In genomic region chr14:78041886-78042526, GRCm38 (mm10) we compare ENCODE assay signal across 15 mouse cellular contexts. TPM values are rescaled to one million over a fixed set of nuclear protein-coding genes. Genes with fewer than 3 reads are reported as not detected.
DNase-seq lines count a peak whose midpoint lies in the region; ATAC-seq and TF ChIP-seq lines count a peak whose summit lies in the region.
"Had no signal": no experiment of that assay in that cellular context is flagged by ENCODE, and none has a peak within 500 bp of the region (broad histone marks: within the 10 kb centered on the region; RNA-seq: fewer than 3 reads in every experiment).

No protein-coding gene starts in this region.

- DNase-seq in kidney, postnatal 10 days: peak; percentile 25
- DNase-seq in kidney, postnatal 25 days: no peak
- DNase-seq in CH12.LX (ENCODE audit: extremely low read depth): peak; percentile 14
- no peak for DNase-seq in Patski (ENCODE audit: low read depth, low spot score)
- DNase-seq in limb, embryonic 14.5 days (ENCODE audit: low spot score): peak; percentile 71
- no peak for DNase-seq in urinary bladder, adult 2 months (ENCODE audit: low spot score)
- DNase-seq: cerebellum, adult 2 months; liver, embryonic 13.5 days; lung, postnatal 4 days; thymus, postnatal 4 days had no signal

- CTCF ChIA-PET in Patski (lab: Charles Lee): interaction anchor here (0.8 kb wide), 1 partner anchor 9 kb away, joined by 3 read pairs; no protein-coding TSS in a partner anchor

- dilution Hi-C loops in CH12.LX (cut with MboI; ENCODE audit: extremely low pct_ligation_motif_present, extremely low pct_unique_long_range_greater_than_20kb, low sequenced_read_pairs): no loop called here

- 56% methylated on average over 11 of the region's 11 CpGs for WGBS in limb, embryonic 14.5 days
- 83% methylated on average over 11 of the region's 11 CpGs for WGBS in midbrain, embryonic 16.5 days

- H3K9me3 ChIP-seq in CH12.LX (replicated peaks; ENCODE audit: low read length): no peaks in the 10 kb centered on the region
- no peaks in the 10 kb centered on the region for H3K9me3 ChIP-seq in limb, embryonic 14.5 days (ENCODE audit: control insufficient read depth, low read length)
- H3K9me3 ChIP-seq in midbrain, embryonic 16.5 days (replicated peaks; ENCODE audit: control insufficient read depth, low read length, poor library complexity, severe bottlenecking): no peaks in the 10 kb centered on the region
- H3K9me3 ChIP-seq: heart, embryonic 15.5 days; liver, embryonic 13.5 days; midbrain, embryonic 15.5 days had no signal

- TF ChIP-seq CTCF in CH12.LX (conservative IDR thresholded peaks at IDR 0.05 in 1 of 2, IDR thresholded peaks at IDR 0.05 in 1 of 2; ENCODE audit: low read depth in 2 of 2, low read length in 2 of 2) (peak; percentile 25 to 27; a peak in 2 of 4 replicates), Patski (IDR thresholded peaks at IDR 0.05) (peak; percentile 33)

- no peak overlapping the region for H3K4me2 ChIP-seq in CH12.LX (ENCODE audit: insufficient read depth, low read depth, poor library complexity, severe bottlenecking)
- no peak overlapping the region for H3K4me2 ChIP-seq in limb, embryonic 14.5 days (replicated peaks; ENCODE audit: low read depth, low read length, severe bottlenecking)
- H3K4me2 ChIP-seq in midbrain, embryonic 16.5 days (ENCODE audit: low read length): no peak overlapping the region
- H3K4me2 ChIP-seq: heart, embryonic 15.5 days; hindbrain, embryonic 14.5 days; liver, embryonic 13.5 days; midbrain, embryonic 15.5 days had no signal

- POLR2A ChIA-PET in Patski (lab: Charles Lee): no interaction called here

- H3K27me3 ChIP-seq in CH12.LX (replicated peaks): no peaks in the 10 kb centered on the region
- H3K27me3 ChIP-seq in Patski: peaks cover 4% of the 10 kb centered on the region
- no peaks in the 10 kb centered on the region for H3K27me3 ChIP-seq in limb, embryonic 14.5 days (ENCODE audit: control insufficient read depth, insufficient read depth, low read length)
- no peaks in the 10 kb centered on the region for H3K27me3 ChIP-seq in midbrain, embryonic 16.5 days (ENCODE audit: control insufficient read depth, insufficient read depth, low read depth, low read length)
- H3K27me3 ChIP-seq: heart, embryonic 15.5 days; liver, embryonic 13.5 days; midbrain, embryonic 15.5 days had no signal

- no peak for TF ChIP-seq EP300 in CH12.LX (IDR thresholded peaks at IDR 0.05; ENCODE audit: low read length)

- no peak overlapping the region for H3K27ac ChIP-seq in CH12.LX (ENCODE audit: insufficient read depth, low read depth)
- no peak overlapping the region for H3K27ac ChIP-seq in limb, embryonic 14.5 days (replicated peaks; ENCODE audit: low read depth, low read length)
- no peak overlapping the region for H3K27ac ChIP-seq in midbrain, embryonic 16.5 days (ENCODE audit: low read length)
- H3K27ac ChIP-seq: heart, embryonic 15.5 days; hindbrain, embryonic 14.5 days; liver, embryonic 13.5 days; midbrain, embryonic 15.5 days had no signal

- in situ Hi-C loops in CH12.LX (cut with MboI; ENCODE audit: low pct_ligation_motif_present, low pct_unique_long_range_greater_than_20kb, low sequenced_read_pairs): no loop called here
- in situ Hi-C loops in Patski (cut with MboI; ENCODE audit: low pct_unique_long_range_greater_than_20kb): no loop called here

- H3K4me1 ChIP-seq in CH12.LX (ENCODE audit: control insufficient read depth in 1 of 2, insufficient read depth in 2 of 2): peaks cover 0 to 31% of the 10 kb centered on the region in 2 experiments; a peak in 2 of 4 replicates
- H3K4me1 ChIP-seq in limb, embryonic 14.5 days (ENCODE audit: control insufficient read depth, insufficient read depth, low read length): peaks cover 9% of the 10 kb centered on the region; the same call in 1 of the 2 replicates
- no peaks in the 10 kb centered on the region; the same call in 1 of the 2 replicates for H3K4me1 ChIP-seq in midbrain, embryonic 16.5 days (ENCODE audit: control insufficient read depth, insufficient read depth, low read length)
- H3K4me1 ChIP-seq: heart, embryonic 15.5 days; liver, embryonic 13.5 days; midbrain, embryonic 15.5 days had no signal

- H3K79me2 ChIP-seq in CH12.LX (replicated peaks; ENCODE audit: control insufficient read depth, extremely low read depth, insufficient read depth, poor library complexity, severe bottlenecking): no peaks in the 10 kb centered on the region

- no peak overlapping the region for H3K9ac ChIP-seq in CH12.LX (ENCODE audit: insufficient read depth, low read depth)
- H3K9ac ChIP-seq in limb, embryonic 14.5 days (ENCODE audit: low read depth, low read length, severe bottlenecking): no peak overlapping the region
- H3K9ac ChIP-seq in midbrain, embryonic 16.5 days (ENCODE audit: low read depth, low read length): no peak overlapping the region
- H3K9ac ChIP-seq: heart, embryonic 15.5 days; hindbrain, embryonic 14.5 days; liver, embryonic 13.5 days; midbrain, embryonic 15.5 days had no signal

- no peak overlapping the region for H3K4me3 ChIP-seq in CH12.LX (replicated peaks in 1 of 3; ENCODE audit: low read depth in 2 of 3, low read length in 2 of 3, poor library complexity in 1 of 3)
- no peak overlapping the region for H3K4me3 ChIP-seq in limb, embryonic 14.5 days (replicated peaks; ENCODE audit: low read length)
- no peak overlapping the region for H3K4me3 ChIP-seq in midbrain, embryonic 16.5 days (ENCODE audit: low read depth, low read length)
- H3K4me3 ChIP-seq: heart, embryonic 15.5 days; liver, embryonic 13.5 days; midbrain, embryonic 15.5 days had no signal

- no peak; the same call in 1 of the 2 replicates for TF ChIP-seq RAD21 in CH12.LX (IDR thresholded peaks at IDR 0.05; ENCODE audit: low read depth, low read length)

- H3K36me3 ChIP-seq in CH12.LX (replicated peaks in 1 of 2; ENCODE audit: control insufficient read depth in 1 of 2, insufficient read depth in 1 of 2, low read length in 1 of 2): no peaks in the 10 kb centered on the region
- H3K36me3 ChIP-seq in limb, embryonic 14.5 days (ENCODE audit: control insufficient read depth, insufficient read depth, low read length): no peaks in the 10 kb centered on the region
- H3K36me3 ChIP-seq in midbrain, embryonic 16.5 days (ENCODE audit: control insufficient read depth, insufficient read depth, low read length): no peaks in the 10 kb centered on the region
- H3K36me3 ChIP-seq: heart, embryonic 15.5 days; liver, embryonic 13.5 days; midbrain, embryonic 15.5 days had no signal

- no peak for ATAC-seq in Patski
- ATAC-seq in limb, embryonic 14.5 days (ENCODE audit: low FRiP score, low read depth): peak; percentile 72; the same call in 1 of the 2 replicates
- ATAC-seq in midbrain, embryonic 16.5 days: no peak
- ATAC-seq: midbrain, embryonic 15.5 days had no signal

- no peak for TF ChIP-seq POLR2A in CH12.LX (IDR thresholded peaks at IDR 0.05; ENCODE audit: low read depth, low read length)
- TF ChIP-seq POLR2A in limb, embryonic 14.5 days (IDR thresholded peaks at IDR 0.05; ENCODE audit: borderline replicate concordance, extremely low read depth, insufficient read depth, insufficient read length): no peak

TF ChIP-seq in CH12.LX, 34 proteins besides CTCF, POLR2A, EP300 and RAD21:
- no peak for TF ChIP-seq JUND (conservative IDR thresholded peaks at IDR 0.05; ENCODE audit: low read depth, low read length)
- no peak for TF ChIP-seq ZC3H11A (IDR thresholded peaks at IDR 0.05; ENCODE audit: low read depth, low read length)
- TF ChIP-seq NELFE (IDR thresholded peaks at IDR 0.05; ENCODE audit: low read depth, low read length): no peak
- no peak for TF ChIP-seq TBP (conservative IDR thresholded peaks at IDR 0.05; ENCODE audit: low read depth, low read length)
- TF ChIP-seq MAZ (IDR thresholded peaks at IDR 0.05; ENCODE audit: low read depth, low read length): no peak
- no peak for TF ChIP-seq KAT2A (IDR thresholded peaks at IDR 0.05; ENCODE audit: insufficient replicate concordance, low read length)
- no peak for TF ChIP-seq NRF1 (IDR thresholded peaks at IDR 0.05; ENCODE audit: low read depth, low read length)
- no peak for TF ChIP-seq SMC3 (IDR thresholded peaks at IDR 0.05; ENCODE audit: low read depth, low read length)
- no peak for TF ChIP-seq MEF2A (IDR thresholded peaks at IDR 0.05; ENCODE audit: borderline replicate concordance, low read depth, low read length)
- no peak for TF ChIP-seq MAX (IDR thresholded peaks at IDR 0.05; ENCODE audit: low read length)
- TF ChIP-seq USF1 (IDR thresholded peaks at IDR 0.05; ENCODE audit: low read depth, low read length): no peak
- TF ChIP-seq ELF1 (IDR thresholded peaks at IDR 0.05; ENCODE audit: low read depth, low read length): no peak
- TF ChIP-seq PAX5 (IDR thresholded peaks at IDR 0.05; ENCODE audit: low read length): no peak

RNA-seq across cellular contexts. Expression of gene Fam216b, which starts 46.8 kb away (rescaled TPM):
- total RNA-seq in CH12.LX (2012; rRNA removed) (not detected in 2 replicates), CH12.LX (2014; rRNA removed) (not detected in 2 replicates)
- polyA plus RNA-seq in CH12.LX (2012; ENCODE audit: insufficient read length, low read depth) (not detected in 2 replicates), Patski (2021) (not detected)
- 0.10 TPM in 1 of 2 replicates, not detected in the other for polyA plus RNA-seq in limb, embryonic 14.5 days (2012; rRNA removed)
- polyA plus RNA-seq in limb, embryonic 14.5 days (2014; fragmentation: Nextera tagmentation; extraction: Ambion mirVana): 0.26 TPM in 1 of 2 replicates, not detected in the other
- polyA plus RNA-seq in urinary bladder, adult 2 months (2012; rRNA removed): not detected in 2 replicates
- 1.3 and 3.8 TPM in 2 replicates for polyA plus RNA-seq in midbrain, embryonic 16.5 days (2015; fragmentation: Nextera tagmentation; extraction: Ambion mirVana)
- polyA plus RNA-seq: kidney, embryonic 14.5 days; liver, embryonic 13.5 days had no signal

Comparison
In these comparisons a context has a peak if more than half of its experiments do, and no peak if none do; other contexts are left out.
1. DNase-seq: peak in kidney, postnatal 10 days (single experiment), CH12.LX (single experiment) and limb, embryonic 14.5 days (single experiment); none in kidney, postnatal 25 days (0 of 2), Patski (single experiment) and urinary bladder, adult 2 months (single experiment).